Mouse (Mus musculus) naive thymus-derived CD4-positive, alpha-beta T cell, adult 2 months (primary cell): Measurements from ENCODE around the gene Gm49711.
"Not testable (repeated sequence)": the region's sequence is repeated elsewhere in the genome, so short reads cannot be mapped to it uniquely, and the experiment has no call there.

Experiments used
- DNase-seq: peaks from one replicate; pipeline ENCODE4 v3.0.0-alpha.2; 2011; ENCODE audit warnings: low read depth

The Gm49711 gene

DNA sequence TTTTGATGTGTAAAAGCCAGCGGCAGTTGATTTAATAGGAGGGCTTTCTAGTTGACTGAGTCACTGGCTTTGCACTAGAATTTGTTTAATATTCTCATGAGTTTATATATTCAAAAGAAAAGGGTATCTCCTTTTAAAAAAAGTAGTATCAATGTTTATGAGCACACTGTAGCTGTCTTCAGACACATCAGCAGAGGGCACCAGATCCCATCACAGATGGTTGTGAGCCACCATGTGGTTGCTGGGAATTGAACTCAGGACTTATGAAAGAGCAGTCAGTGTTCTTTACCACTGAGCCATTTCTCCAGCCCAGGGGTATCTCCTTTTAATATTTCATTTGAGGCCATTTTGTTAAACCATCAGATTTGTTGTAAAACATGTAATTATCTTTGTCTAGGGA lies 4.7 kb downstream of the Gm49711 start:
- DNase-seq = no peak

DNA sequence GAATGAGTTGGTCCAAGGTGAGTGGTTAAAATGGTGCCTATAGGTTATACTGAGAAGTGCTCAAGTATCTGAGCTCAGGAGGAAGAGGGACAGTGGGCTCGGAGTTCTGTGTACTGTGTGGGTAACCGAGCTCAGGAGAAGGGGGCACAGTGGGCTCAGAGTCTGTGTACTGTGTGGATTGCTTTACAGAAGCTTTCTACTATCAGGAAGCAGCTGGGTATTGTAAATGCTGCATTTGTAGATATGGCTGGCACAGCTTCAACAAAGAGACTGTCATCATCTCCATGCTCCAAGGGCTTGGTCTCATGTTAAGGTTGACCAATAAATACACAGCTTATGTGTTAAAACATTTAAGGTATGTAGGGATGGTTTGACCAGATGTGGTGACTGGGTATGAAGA lies 6.7 kb downstream of the Gm49711 start:
- DNase-seq = no peak

DNA sequence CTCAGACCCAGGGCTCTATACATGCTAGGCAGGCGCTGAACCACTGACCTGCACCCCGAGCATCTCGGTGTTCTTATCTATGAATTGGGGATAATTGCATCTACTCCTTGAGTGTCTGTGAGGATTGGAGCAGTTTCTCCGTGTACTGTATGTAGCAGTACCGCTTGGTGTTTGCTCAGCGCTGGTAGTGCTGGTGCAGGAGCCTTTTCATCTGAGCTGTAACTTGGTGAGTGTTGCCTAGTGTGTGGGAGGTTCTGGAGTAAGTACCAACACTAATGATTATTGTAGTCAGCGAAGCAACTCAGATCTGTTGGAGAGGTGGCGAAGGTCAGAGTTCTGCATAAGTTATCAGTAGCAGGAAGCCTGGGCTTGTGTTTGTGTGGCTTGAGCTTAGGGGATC lies 12.2 kb downstream of the Gm49711 start:
- no peak for DNase-seq

DNA sequence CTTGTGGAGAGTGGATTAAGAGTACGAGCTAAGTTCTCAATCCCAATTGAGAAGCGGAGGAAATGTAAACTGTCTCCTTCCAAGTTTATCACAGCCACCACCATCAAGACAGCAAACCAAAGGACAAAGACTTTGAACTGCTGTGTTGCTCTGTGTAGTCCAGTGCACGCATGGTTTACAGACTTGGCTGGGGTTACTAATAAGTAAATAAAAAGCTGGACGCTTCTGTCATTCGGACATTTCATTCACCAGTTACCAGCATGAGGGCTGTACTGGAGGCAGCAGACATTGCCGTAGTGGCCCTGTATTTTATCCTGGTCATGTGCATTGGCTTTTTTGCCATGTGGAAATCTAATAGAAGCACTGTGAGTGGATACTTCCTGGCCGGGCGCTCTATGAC lies 18.7 kb downstream of the Gm49711 start:
- no peak for DNase-seq

DNA sequence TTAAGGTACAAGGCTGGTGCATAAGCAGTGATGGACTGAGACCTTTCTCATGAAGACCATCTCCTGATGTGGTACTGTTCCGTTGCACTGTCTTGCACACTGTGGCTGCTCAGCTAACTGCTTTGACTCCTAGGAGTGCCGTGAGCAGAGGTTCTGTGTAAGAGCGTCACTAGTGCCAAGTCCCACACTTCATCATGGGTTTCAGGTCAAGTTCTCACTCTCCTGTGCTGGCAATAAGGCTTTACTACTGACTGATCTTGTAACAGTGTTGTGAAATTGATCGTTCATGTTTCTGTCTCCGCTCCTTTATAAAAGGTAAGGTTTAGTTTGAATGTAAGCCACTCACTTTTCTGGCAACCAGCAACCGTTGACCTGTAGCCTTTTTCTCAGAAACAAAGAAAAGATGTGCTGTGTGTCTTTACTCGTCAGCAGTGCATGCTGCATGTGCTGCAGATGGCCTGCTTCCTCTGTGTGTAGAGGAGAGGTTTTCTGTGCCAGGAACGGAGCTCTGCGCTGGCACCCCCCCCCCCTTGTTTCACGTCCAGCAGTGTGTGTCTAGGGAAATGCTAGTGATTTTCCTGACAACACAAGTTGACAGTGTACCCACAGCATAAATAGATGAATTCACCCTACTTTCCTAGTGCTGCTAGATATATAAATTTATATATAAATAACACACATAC lies 25.8 kb downstream of the Gm49711 start:
- DNase-seq = no peak

DNA sequence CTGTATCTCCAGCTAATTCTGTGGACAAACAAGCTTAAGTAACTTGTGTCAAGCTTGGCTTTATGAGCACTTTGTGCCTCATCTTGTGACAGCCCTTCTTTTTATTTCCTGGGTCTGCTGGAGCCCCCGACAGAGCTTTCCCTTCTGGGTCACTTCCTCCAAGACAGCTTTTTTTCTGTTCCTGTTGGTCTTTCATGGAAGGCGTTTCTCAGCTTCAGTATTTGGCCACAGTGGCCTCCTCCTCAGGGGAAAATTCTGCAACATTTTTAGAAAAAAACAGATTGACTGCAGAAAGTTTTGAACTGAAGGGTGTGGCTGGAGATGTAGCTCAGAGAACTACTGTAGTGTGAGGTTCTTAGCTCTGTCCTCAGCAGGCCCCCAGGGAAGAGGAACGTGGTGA lies 31.1 kb downstream of the Gm49711 start:
- no peak for DNase-seq

DNA sequence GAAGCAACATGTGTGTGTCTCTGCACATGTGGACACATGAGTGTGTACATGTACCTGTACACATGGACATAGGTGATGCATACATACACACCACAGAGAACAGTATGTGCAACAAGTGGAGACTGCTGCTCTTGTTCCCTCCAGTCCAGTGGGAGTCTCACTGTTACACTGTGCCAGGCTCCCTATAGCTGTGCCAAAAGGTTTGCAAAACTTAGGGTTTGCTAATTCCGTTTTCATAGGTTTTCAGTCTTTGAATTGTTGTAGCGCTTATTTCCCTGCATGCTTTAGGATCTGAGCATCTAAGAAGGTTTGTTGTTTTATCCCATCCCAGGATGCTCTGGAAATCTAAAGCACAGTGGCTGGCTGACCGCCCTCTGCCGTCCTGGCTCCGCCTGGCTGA lies 33.8 kb downstream of the Gm49711 start:
- DNase-seq = no peak

DNA sequence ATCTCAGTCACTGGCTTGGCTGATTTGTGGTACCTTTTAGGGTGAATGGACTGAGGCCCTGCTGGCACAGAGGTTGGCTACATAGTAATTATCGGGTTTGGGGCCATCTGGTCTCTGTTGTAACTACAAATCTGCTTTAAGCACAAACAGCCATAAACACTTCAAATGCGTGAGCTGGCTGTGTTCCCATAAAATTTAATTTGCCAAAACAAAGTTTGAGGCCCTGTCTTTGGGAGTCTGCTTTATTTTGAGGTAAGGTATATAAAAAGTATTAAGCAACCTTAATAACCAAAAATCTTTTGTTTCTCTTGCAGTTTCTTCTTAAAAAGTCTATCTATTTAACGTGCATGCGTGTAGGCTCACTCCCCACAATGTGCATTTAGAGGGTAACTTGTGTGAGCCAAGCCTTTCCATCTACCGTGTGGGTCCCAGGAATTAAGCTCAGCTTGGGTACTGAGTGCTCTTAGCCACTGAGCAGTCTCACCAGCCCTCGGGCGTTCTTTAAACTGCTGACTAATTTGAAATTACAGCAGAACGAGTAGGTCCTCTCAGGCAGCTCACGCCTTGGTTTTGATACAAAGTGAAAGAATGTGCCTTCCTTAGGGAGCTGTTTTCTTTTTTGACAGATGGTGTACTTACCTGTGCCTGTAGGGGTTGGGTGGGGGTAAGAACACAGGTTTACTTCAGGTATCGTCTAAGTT lies 40.4 kb downstream of the Gm49711 start:
- DNase-seq = no peak

DNA sequence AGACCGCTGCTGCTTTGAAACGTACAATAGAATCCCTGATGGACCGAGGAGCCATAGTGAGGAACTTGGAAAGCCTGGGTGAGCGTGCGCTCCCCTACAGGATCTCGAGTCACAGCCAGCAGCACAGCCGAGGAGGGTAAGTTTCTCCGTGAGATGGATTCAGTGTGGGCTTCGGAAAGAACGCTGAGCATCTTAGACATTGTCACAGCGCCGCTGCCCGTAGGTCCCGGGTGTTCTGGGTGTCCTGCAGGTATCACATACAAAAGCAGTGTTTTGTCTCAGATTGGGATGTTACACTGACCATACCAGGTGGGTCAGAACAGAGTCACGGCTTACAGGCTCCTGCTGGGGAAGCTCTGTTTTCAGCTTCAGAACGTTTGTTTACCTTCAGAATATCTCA lies 41.5 kb downstream of the Gm49711 start:
- no peak for DNase-seq

DNA sequence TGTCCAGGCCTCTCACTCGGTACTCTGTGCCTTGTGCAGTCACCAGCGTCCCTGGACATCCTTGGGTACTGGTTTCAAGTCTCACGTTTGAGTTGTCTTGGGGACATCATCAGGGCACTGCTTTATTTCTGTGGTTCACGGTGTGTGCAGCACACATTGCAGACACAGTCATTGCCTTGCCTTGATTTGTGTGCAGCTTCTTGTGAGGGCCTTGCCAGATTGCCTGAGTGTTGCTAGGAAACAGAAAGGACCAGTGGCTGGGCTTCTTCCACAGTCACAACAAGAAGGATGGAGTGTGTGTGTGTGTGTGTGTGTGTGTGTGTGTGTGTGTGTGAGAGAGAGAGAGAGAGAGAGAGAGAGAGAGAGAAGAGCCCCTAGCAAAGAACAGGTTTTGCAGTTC lies 42.0 kb downstream of the Gm49711 start:
- no peak for DNase-seq

DNA sequence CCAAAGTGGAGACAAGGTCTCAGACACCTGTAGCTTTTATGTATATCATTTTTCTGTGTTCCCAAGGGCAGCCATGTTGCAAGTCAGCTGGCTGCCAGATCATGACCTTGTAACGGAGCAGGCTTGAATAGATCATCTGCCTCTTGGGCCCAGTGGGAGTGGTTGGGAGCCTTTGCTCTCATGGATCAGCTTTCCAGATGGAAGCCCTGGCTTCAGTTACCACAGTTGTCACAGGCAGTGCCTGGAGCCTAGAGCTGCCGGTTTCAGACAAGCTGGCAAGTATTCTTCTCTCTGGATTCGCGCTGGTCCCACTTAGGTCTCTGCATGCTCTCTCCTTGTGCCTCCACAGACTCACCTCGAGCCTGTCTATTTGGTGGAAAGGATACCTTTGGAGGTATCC lies 44.0 kb downstream of the Gm49711 start:
- no peak for DNase-seq

DNA sequence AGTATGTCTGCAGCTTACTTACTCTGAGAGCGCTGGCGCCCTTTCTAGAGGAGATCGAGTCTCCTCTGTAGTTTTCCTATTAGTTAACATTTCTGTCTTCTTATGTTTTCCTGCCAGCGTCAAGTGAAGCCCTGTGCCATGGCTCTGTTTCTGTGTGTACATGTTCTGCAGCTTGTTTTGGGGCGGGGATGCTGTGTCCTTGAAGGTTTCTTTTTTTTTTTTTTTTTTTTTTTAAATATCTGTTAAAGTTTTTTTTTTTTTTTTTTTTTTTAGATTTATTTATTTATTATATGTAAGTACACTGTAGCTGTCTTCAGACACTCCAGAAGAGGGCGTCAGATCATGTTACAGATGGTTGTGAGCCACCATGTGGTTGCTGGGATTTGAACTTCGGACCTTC lies 44.8 kb downstream of the Gm49711 start:
- DNase-seq = not testable (repeated sequence)

DNA sequence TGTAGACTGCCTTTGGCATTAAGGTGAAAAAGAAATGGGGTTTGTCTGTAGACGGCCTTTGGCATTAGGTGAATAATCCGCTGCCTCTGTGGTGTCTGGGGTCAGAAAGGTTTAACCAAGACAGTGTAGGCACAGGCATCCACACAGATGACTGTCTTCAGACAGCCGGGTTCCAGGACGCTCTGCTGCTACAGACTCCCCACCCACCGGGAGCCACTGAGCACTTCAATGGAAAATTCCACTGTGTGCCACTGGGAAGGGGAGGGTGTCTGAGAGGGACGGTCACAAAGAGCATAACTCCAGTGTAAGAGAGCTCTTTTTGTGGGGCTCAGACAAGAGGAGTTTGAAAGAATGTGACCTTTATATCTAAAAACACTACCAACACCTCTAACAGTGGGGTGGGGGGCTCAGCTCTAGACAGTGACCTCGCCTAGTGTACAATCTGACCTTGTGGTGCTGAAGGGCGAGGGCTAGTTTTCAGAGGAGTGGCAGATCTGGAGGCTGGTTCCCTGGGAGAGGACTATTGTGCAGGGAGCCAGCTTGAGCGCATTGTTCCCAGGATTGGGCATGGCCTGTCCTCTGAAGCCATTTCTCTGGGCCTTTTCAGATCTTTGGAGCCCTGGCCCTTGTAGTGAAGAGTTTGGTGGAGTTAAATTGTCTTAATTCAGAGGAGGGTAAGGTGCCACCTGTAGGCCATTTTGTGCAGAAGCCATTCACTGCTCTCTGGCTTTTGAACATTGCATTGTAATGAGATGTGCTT lies 45.6 kb downstream of the Gm49711 start:
- DNase-seq = peak; percentile 10

DNA sequence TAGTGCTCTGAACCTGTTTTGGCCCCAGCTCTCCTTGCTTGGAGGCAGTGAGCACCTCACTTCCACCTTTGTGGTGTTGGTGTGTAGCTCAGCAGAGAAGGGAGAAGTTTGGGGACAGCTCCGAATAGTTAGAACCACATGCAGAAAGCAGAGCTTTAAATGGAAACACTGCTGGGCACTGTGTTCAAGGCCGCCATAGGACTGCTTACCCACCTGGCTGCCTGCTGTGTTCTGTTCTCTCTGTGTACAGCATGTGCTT lies 46.1 kb downstream of the Gm49711 start:
- DNase-seq = no peak

DNA sequence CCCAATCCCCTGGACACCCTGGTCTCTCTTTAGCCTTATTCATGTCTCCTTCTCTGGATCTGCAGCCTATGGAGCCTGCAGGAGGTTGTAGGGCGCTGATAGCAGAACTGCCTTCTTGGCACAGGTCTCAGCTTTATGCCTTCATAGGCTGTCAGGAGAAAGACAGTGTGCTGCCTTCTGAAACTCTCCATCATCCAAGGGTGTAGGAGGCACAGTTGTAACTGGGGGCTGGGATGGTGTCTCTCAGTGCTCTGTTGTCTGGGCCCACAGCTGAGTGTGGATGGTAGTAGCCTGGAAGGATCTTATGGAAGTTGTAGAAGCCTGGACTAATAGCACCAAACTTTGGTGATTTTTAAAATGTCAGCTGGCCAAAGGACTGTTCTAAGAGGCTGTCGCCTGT lies 46.8 kb downstream of the Gm49711 start:
- no peak for DNase-seq

DNA sequence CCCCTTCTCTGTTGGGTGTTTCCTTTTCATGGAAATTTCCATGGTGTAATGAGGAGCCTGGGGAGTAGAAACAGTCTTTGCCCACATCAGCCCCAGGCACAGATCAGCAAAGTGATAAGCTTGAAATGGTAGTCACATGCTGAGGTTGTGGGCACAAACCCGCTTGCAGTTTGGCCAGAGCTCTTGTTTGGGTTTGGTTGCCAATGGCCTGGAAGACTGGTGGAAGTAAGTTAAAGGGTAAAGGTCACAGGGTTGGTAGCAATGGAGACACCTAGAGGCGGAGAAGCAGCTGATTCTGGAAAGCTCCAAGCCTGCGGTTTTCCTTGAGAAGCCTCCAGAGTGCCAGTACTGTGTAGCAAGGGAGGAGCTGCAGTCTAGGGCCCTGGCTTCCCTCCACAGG lies 47.5 kb downstream of the Gm49711 start:
- no peak for DNase-seq

DNA sequence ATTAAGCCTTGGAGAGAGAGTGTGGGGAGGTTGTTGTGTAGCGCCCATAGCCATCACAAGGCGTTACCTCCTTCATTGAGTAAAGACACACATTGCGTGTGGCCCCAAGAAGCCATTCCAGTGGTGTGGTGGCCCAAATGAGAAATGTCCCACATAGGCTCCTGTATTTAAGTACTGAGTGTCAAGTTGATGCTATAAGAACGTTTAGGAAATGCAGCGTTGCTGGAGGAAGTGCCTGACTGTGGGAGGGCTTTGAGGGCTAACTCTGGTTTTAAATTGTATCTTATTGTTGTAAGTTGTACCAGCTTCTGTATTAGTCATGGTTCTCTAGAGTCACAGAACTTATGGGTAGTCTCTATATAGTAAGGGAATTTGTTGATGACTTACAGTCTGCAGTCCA lies 49.2 kb downstream of the Gm49711 start:
- DNase-seq = no peak

DNA sequence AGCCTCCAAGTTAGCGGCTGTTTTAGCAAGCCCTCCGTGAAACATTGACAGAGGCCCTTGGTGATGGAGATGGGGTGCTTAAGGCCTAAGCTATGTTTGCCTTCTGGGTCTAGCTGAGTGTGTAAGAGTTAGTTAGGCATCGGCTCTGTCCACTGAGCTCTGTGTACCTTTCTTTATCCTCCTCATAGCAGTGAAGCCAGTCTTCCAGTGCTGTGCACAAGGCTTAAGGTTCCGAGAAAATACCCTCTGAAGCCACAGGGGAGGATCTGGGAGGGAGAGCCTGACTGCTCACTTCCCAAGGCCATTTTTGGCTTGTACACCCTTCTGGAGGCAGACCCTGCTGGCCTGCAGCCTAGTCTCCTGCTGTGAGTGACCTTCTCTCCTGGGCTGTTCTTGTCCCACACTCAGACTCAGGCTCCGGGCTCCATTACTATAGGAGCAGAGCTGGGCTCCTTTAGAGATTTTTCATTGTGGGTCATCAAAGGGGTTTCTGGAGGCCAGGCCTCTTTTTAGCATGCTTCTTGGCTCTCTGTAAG lies 56.7 kb downstream of the Gm49711 start:
- DNase-seq = no peak

DNA sequence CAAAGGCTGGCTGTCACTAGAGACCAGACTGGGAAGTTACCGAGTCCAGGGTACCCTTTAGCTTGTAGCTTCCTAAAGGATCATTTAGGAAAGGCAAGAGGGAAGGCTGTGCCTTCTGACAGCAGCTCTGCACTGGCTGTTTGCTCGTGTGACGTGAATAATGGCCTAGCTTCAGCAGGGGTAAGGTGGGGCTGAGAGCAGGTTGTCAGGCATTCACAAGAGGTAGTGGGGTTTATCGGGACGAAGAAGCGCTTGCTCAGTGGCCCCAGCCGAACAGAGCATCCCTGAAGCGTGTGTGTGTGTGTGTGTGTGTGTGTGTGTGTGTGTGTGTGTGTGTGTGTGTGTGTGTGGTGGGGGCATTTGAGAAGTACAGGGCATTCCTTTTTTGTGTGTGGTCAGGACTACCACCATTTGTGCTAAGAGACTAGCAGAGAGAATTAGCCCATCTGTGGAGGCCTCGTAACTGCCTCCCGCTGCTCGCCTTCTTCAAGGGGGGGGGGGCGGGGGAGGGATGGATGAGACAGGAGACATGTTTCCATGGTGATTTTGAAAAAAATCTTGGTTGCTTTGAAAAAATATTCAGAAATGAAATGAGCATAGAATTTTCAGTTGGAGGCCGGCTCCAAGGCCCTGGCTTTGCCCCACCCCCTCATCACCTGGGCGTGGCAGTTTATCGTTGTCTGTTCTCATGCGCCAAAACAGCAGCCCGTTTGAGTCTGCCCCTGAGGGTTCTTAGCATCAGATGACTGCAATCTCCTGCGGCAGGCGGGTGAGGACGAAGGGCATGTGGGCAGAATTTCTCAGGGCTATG lies 57.7 kb downstream of the Gm49711 start:
- DNase-seq = no peak

DNA sequence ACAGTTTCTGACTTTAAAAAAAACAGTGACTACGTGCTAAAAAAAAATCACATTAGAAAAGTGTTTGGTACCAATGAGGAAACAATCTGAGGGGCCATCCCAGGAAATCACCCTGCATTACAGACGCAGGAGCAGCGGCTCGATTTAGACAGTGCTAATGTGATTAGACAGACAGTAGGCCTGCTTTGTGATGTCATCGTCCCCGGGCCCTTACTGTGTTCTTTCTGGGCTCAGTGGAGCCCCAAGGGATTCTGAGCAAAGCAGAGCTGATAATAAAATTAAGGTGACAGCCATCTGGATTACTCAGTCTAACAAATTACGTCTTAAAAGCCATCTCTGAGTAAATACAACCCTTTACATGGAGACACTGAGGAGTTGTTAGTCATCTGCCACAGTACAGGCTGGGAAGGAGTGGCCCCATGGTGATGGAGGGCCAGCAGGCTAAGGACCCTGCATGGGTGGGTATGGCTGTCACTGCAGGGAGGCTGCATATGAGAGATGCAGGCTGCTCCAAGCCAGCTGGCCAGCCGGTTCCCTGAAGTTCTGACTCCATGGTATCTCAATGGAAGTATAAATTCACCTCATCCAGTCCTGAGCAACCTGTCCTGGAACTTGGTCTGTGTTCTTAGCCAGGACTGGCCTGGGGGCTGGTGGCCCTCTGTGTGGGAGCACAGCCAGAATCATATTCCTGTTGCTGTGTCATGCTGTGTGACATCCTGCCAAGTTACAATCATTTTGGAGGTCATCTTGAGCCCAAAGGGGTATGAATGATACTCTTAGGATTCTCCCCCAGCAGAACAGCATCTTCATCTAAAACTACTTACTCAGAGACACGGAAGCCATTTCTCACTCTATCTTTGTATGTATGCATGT lies 59.5 kb downstream of the Gm49711 start:
- DNase-seq = no peak

DNA sequence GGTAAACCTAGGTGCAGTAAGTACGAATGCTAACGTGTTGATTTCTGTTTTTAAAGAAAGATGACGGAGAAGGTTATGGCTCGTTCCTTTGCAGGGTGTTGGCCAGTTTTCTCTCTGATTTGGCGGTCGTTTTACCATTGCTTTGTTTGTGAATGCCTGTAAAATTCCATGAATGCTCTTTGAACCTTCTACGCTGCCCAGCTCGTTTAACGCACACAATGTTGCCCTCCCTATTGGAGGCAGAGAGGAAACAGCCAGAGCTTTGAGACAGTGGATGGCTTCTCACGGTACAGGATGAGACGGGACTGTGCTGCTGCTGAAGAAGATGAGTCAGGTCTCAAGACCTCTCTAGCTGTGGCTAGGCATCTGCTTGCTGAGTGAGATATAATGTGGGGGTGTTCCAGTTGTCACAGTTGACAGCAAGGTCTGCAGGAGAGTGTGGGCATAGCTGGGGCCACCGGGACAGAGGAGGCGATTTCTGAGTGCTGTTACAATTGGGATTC lies 60.9 kb downstream of the Gm49711 start:
- no peak for DNase-seq
